Mouse (Mus musculus): ENCODE measurements at regions not wholly inside any gene's neighbourhood (a gene's known extent, or its start where the extent isn't known, plus 50 kb on each side); places are given as distances from the start of the nearest gene placed in this dataset.

GRCm38 (mm10) chr6:34246512-34246911 lies 69.6 kb upstream of the Slc35b4 start:
- no peak for DNase-seq (ENCODE audit: low spot score in 2 of 2)

- DNase-seq (ENCODE audit: low spot score in 2 of 2): no peak
These were observed 66.1 kb upstream of the Slc35b4 start for GRCm38 (mm10) chr6:34243001-34243400.

- no peak for DNase-seq (ENCODE audit: low spot score in 2 of 2)
These were observed 65.6 kb upstream of the Slc35b4 start for GRCm38 (mm10) chr6:34242486-34242885.

- DNase-seq (ENCODE audit: low spot score in 2 of 2): no peak
These were observed 58.2 kb upstream of the Slc35b4 start for GRCm38 (mm10) chr6:34235132-34235531.

DNA sequence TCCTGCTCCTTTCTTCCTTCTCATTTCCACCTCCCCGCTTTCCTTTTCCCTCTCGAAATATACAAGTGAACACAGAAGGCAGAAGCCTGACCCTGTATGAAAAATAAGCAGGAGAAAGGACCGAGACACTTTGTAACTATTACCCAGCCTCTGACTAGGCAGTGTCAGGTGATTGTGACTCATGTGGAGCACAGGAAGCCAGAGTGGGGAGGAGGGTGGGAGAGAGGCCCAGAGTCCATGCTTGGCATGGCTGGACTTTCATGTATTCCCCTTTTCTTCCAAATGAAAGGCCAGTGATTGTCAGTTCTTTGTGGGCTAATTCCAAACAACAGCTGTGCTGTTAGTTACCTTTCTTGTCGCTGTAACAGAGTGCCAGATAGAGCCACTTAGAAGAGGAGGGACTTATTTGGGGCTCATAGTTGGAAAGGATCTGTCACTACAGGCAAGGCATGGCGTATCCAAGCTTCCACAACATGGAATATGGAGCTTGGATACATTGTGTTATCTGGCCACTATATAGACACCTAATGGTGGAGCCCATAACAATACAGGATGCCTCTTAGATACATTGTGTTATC lies 57.6 kb upstream of the Slc35b4 start:
- no peak for DNase-seq (ENCODE audit: low spot score in 2 of 2)

- peak in 1 of 2 experiments; percentile 51 for DNase-seq (ENCODE audit: low spot score in 2 of 2)
These were observed 54.0 kb upstream of the Slc35b4 start for GRCm38 (mm10) chr6:34230768-34231381.

DNA sequence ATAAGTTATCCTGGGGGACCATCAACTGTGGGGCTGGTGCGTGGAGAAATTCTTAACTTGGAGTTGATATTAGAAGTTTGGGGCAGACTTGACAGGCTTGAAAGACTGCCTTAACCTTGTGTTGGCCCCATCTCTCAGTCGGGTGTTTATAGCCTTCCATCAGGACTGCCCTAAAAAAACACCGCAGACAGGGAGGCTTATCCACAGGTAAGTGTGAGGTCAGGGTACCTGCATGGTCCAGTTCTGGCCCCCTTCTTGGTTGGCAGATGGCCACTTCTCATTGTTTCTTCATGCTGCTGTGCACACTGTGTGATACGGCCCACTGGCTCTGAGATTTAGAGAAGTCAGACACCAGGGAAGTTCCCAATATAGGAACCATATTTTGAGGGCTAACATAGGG lies 50.2 kb upstream of the Slc35b4 start:
- no peak for DNase-seq (ENCODE audit: low spot score in 2 of 2)
